Mouse (Mus musculus): ENCODE measurements at regions not wholly inside any gene's neighbourhood (a gene's known extent, or its start where the extent isn't known, plus 50 kb on each side); places are given as distances from the start of the nearest gene placed in this dataset.

- DNase-seq (ENCODE audit: low spot score) = no peak
These were observed 64.0 kb downstream of the Rps24 start for GRCm38 (mm10) chr14:24550763-24551471.

GRCm38 (mm10) chr14:24551472-24551783 lies 64.5 kb downstream of the Rps24 start:
- no peak for DNase-seq (ENCODE audit: low spot score)

- no peak for DNase-seq (ENCODE audit: low spot score)
These were observed 78.1 kb downstream of the Rps24 start for GRCm38 (mm10) chr14:24564801-24565624.

- DNase-seq (ENCODE audit: low spot score) = no peak
These were observed 78.9 kb downstream of the Rps24 start for GRCm38 (mm10) chr14:24565718-24566322.

GRCm38 (mm10) chr14:24575111-24575510 lies 88.2 kb downstream of the Rps24 start:
- no peak for DNase-seq (ENCODE audit: low spot score)

GRCm38 (mm10) chr14:24578535-24579111 lies 91.7 kb downstream of the Rps24 start:
- no peak for DNase-seq (ENCODE audit: low spot score)

- DNase-seq (ENCODE audit: low spot score) = no peak
These were observed 92.3 kb downstream of the Rps24 start for GRCm38 (mm10) chr14:24579153-24579795.

- no peak for DNase-seq (ENCODE audit: low spot score)
These were observed 99.4 kb downstream of the Rps24 start for GRCm38 (mm10) chr14:24586133-24586908.

GRCm38 (mm10) chr14:24586982-24587672 lies 100.2 kb downstream of the Rps24 start:
- no peak for DNase-seq (ENCODE audit: low spot score)

GRCm38 (mm10) chr14:24588041-24588440 lies 101.1 kb downstream of the Rps24 start:
- DNase-seq (ENCODE audit: low spot score) = no peak

GRCm38 (mm10) chr14:24606444-24607173 lies 119.7 kb downstream of the Rps24 start:
- no peak for DNase-seq (ENCODE audit: low spot score)

- no peak for DNase-seq (ENCODE audit: low spot score)
These were observed 121.4 kb downstream of the Rps24 start for GRCm38 (mm10) chr14:24608356-24608755.

- DNase-seq (ENCODE audit: low spot score) = no peak
These were observed 125.5 kb downstream of the Rps24 start for GRCm38 (mm10) chr14:24612254-24612995.

- no peak for DNase-seq (ENCODE audit: low spot score)
These were observed 128.9 kb downstream of the Rps24 start for GRCm38 (mm10) chr14:24615776-24616175.

GRCm38 (mm10) chr14:24616306-24617125 lies 129.6 kb downstream of the Rps24 start:
- no peak for DNase-seq (ENCODE audit: low spot score)

GRCm38 (mm10) chr14:24617126-24617375 lies 130.1 kb downstream of the Rps24 start:
- DNase-seq (ENCODE audit: low spot score) = no peak

- no peak for DNase-seq (ENCODE audit: low spot score)
These were observed 130.5 kb downstream of the Rps24 start for GRCm38 (mm10) chr14:24617393-24617861.

GRCm38 (mm10) chr14:24618226-24619038 lies 131.5 kb downstream of the Rps24 start:
- peak; percentile 25 for DNase-seq (ENCODE audit: low spot score)

Measured in yolk sac, embryonic 10.5 days (tissue).